Mouse (Mus musculus) ES-Bruce4 (cell line): Measurements from ENCODE around the gene Entpd1. TPM values are rescaled to one million over a fixed set of nuclear protein-coding genes. Genes with fewer than 3 reads are reported as not detected.

ENCODE experiments used
- H3K27ac ChIP-seq: 2 replicates; pipeline ENCODE4 v1.5.1; 2012; ENCODE audit warnings: low read length, inconsistent platforms; ENCODE audit not compliant: insufficient read depth
- H3K27me3 ChIP-seq: 2 replicates; pipeline ENCODE4 v1.6.1; 2012; ENCODE audit warnings: mild to moderate bottlenecking, low read length, inconsistent platforms; ENCODE audit not compliant: control insufficient read depth, poor library complexity, insufficient read depth, severe bottlenecking
- H3K36me3 ChIP-seq: 2 replicates; pipeline ENCODE4 v1.6.1; 2012; ENCODE audit warnings: inconsistent platforms, mild to moderate bottlenecking, low read length, moderate library complexity; ENCODE audit not compliant: control insufficient read depth, poor library complexity, insufficient read depth, severe bottlenecking
- H3K4me1 ChIP-seq: one replicate; pipeline ENCODE4 v1.8.1; 2011; ENCODE audit warnings: low read length; ENCODE audit not compliant: control insufficient read depth, insufficient read depth
- H3K4me3 ChIP-seq: 2 replicates; pipeline ENCODE4 v1.5.1; 2011; ENCODE audit warnings: low read depth, mild to moderate bottlenecking, low read length
- H3K9ac ChIP-seq: 2 replicates; pipeline ENCODE4 v1.6.1; 2012; ENCODE audit warnings: low read depth, mild to moderate bottlenecking, inconsistent platforms; ENCODE audit not compliant: poor library complexity, severe bottlenecking
- H3K9me3 ChIP-seq: replicated peaks from 2 replicates; pipeline ENCODE4 v1.6.1; 2012; ENCODE audit warnings: mild to moderate bottlenecking, low read length, inconsistent platforms; ENCODE audit not compliant: control insufficient read depth, poor library complexity, insufficient read depth, severe bottlenecking
- CTCF ChIP-seq: IDR thresholded peaks from one replicate; pipeline ENCODE4 v1.8.1; 2011; ENCODE audit warnings: low read depth, low read length
- EP300 ChIP-seq: IDR thresholded peaks from 2 replicates; pipeline ENCODE4 v1.6.1; 2011; ENCODE audit warnings: low read depth, low read length; ENCODE audit not compliant: insufficient read depth
- POLR2A ChIP-seq: IDR thresholded peaks from one replicate; pipeline ENCODE4 v1.8.1; 2011; ENCODE audit warnings: low read length; ENCODE audit not compliant: insufficient read depth
- polyA plus RNA-seq: library from polyadenylated mRNA; stranded (reverse); fragments of >200 nt; gene quantifications from 2 replicates; pipeline ENCODE4 v1.2.4, GENCODE M21; 2011; ENCODE audit warnings: low read depth; ENCODE audit not compliant: missing spikeins, insufficient read depth, insufficient read length

Gene Entpd1
- polyA plus RNA-seq, 1 experiment, result not detected

- Histone ChIP-seq H3K4me1 (no peaks in the 10 kb centered on the region), H3K9ac (no peak overlapping the region), H3K4me3 (no peak overlapping the region), H3K36me3 (no peaks in the 10 kb centered on the region), H3K27ac (no peak overlapping the region), H3K27me3 (no peaks in the 10 kb centered on the region; the same call in 1 of the 2 replicates), H3K9me3 (no peaks in the 10 kb centered on the region)
- TF ChIP-seq CTCF, result no peak
- TF ChIP-seq POLR2A, result no peak
- TF ChIP-seq EP300, result no peak
Observed at GRCm38 (mm10) chr19:40698103-40698853, 86.1 kb downstream of the Entpd1 start.

- no peak for TF ChIP-seq CTCF
- TF ChIP-seq POLR2A, result no peak
- TF ChIP-seq EP300, result no peak
- no peak overlapping the region for H3K4me3 ChIP-seq
- H3K9ac ChIP-seq, result no peak overlapping the region
- H3K4me1 ChIP-seq, result no peaks in the 10 kb centered on the region
- no peak overlapping the region for H3K27ac ChIP-seq
- H3K27me3 ChIP-seq, result no peaks in the 10 kb centered on the region; the same call in 1 of the 2 replicates
- no peaks in the 10 kb centered on the region for H3K9me3 ChIP-seq
- H3K36me3 ChIP-seq, result no peaks in the 10 kb centered on the region
Observed at GRCm38 (mm10) chr19:40699816-40700215, 87.7 kb downstream of the Entpd1 start.

GRCm38 (mm10) chr19:40702406-40702805 lies 90.2 kb downstream of the Entpd1 start:
- H3K36me3 ChIP-seq, result no peaks in the 10 kb centered on the region
- no peaks in the 10 kb centered on the region for H3K9me3 ChIP-seq
- H3K9ac ChIP-seq, result no peak overlapping the region
- H3K27ac ChIP-seq, result no peak overlapping the region
- no peak for TF ChIP-seq POLR2A
- no peak for TF ChIP-seq CTCF
- TF ChIP-seq EP300, result no peak
- H3K27me3 ChIP-seq, result no peaks in the 10 kb centered on the region; the same call in 1 of the 2 replicates
- H3K4me1 ChIP-seq, result no peaks in the 10 kb centered on the region
- H3K4me3 ChIP-seq, result no peak overlapping the region

- no peak for TF ChIP-seq POLR2A
- TF ChIP-seq EP300, result no peak
- no peak for TF ChIP-seq CTCF
- Histone ChIP-seq H3K9me3 (no peaks in the 10 kb centered on the region), H3K4me3 (no peak overlapping the region), H3K36me3 (no peaks in the 10 kb centered on the region), H3K27me3 (no peaks in the 10 kb centered on the region), H3K4me1 (peaks cover 2% of the 10 kb centered on the region), H3K9ac (no peak overlapping the region), H3K27ac (no peak overlapping the region)
Observed at GRCm38 (mm10) chr19:40712889-40713628, 100.9 kb downstream of the Entpd1 start.

DNA sequence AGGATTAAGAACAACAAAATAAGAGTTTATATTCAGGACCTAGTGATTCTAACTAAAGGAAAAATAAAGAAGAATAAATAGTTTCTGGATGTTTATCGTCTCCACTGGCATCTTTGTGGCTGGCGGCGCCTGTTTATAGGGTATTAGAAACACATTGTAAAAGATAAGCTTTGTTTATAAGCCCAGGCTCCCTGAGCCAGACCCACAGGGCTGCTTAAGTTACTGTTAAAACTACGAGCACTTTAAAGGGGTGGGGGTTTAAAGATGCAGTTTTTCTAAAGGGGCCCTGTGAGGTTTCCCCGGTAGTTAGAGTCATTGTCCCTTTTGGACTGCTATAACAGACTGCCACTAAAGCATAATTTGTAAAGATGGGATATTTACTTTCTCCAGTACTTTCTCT lies 102.5 kb downstream of the Entpd1 start:
- Histone ChIP-seq H3K27me3 (no peaks in the 10 kb centered on the region), H3K27ac (no peak overlapping the region)
- no peak for TF ChIP-seq EP300
- TF ChIP-seq CTCF, result no peak
- no peak for TF ChIP-seq POLR2A

GRCm38 (mm10) chr19:40716981-40717380 lies 104.8 kb downstream of the Entpd1 start:
- Histone ChIP-seq H3K9ac (no peak overlapping the region), H3K27me3 (no peaks in the 10 kb centered on the region), H3K27ac (no peak overlapping the region), H3K36me3 (no peaks in the 10 kb centered on the region), H3K4me1 (peaks cover 3% of the 10 kb centered on the region), H3K9me3 (no peaks in the 10 kb centered on the region), H3K4me3 (no peak overlapping the region)
- TF ChIP-seq EP300 (no peak), POLR2A (no peak), CTCF (no peak)

More for the DNA sequence above, 102.5 kb downstream of the Entpd1 start:
- Histone ChIP-seq H3K4me3 (no peak overlapping the region), H3K4me1 (no peaks in the 10 kb centered on the region), H3K36me3 (no peaks in the 10 kb centered on the region), H3K9ac (no peak overlapping the region), H3K9me3 (no peaks in the 10 kb centered on the region)
